Mouse (Mus musculus): ENCODE measurements at regions not wholly inside any gene's neighbourhood (a gene's known extent, or its start where the extent isn't known, plus 50 kb on each side); places are given as distances from the start of the nearest gene placed in this dataset.

GRCm38 (mm10) chr5:47780861-47781260, 202.1 kb upstream of the Slit2 start:
- no peak for TF ChIP-seq POLR2A (IDR thresholded peaks at IDR 0.05; ENCODE audit: low read depth, low read length)
- no peak for TF ChIP-seq CTCF (conservative IDR thresholded peaks at IDR 0.05; ENCODE audit: insufficient read depth, insufficient read length, low read depth, low read length)

Measured in kidney, adult 2 months (tissue).